Mouse (Mus musculus) T-helper 17 cell (primary cell): ENCODE data around the gene Srxn1.

Experiments used
- in situ Hi-C, 2 experiments: fragments of 300-600 bp; cut with MboI, MseI; formaldehyde crosslinking; loops; 1 replicate in 1 of 2; 2 replicates in 1 of 2; pipeline ENCODE4 v1.15.1; 2025; ENCODE audit warnings: high pct_unique_total_duplicates in 2 of 2

Srxn1 gene

DNA sequence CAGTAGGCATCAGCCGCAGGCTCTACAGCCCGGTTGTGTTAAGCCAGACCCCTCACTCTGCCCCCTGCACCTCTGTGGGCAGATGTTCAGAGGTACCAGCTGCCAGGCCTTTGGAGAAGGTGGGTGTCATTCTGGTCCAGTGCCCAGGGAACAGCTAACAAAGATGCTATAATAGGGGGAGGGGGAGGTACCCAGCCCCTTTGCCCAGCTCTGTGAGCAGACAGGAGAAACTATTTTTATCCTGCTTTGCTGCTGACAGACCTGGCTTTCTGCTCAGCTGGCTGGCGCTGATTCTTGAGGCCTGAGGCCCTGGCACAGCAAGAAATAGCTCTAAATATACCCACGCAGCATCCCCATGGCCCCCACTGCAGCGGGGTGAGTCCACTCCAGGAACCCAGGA lies 18.2 kb upstream of the Srxn1 start:
- in situ Hi-C loops: loop anchor here in 1 of 2 experiments (10.0 kb wide), 1 partner anchor 108 kb away; no protein-coding TSS in a partner anchor

DNA sequence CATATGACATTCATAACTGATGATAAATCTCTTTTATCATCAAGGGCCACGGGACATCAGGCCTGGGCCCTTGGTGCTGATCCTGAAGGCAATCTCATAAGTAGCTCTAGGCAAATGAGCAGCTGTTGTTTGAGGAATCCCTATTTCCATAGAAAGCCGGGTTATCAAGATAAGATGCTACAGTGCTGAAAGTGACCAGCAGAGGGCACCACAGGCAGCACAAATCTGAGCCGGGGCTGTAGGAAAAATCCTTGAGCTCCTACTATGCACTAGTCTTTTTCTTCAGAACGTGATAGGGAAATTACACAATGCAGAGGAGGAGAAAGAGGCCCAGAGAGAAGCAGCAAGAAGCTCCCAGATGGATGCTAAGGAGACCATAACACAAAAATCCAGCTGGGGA lies 16.2 kb upstream of the Srxn1 start:
- in situ Hi-C loops: loop anchor here in 1 of 2 experiments (10.0 kb wide), 1 partner anchor 106 kb away; no protein-coding TSS in a partner anchor

DNA sequence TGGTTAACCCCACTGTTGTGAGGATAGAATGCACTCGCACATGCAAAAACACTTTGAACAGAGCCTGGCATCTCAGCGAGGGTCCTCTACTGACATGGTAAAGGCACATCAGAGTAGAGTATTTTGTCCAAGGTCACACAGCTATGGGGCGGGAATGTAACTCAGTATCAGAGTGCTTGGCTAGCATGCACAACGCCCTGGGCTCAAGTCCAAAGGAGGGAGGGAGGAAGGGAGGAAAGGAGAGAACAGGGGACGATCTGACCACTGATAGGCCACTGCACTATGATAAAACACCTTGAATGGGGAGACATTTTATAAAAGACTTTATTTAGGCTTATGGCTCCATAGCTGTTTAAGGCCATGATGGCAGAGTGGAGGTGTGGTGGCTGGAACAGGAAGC lies 15.7 kb upstream of the Srxn1 start:
- in situ Hi-C loops: loop anchor here in 1 of 2 experiments (10.0 kb wide), 1 partner anchor 105 kb away; no protein-coding TSS in a partner anchor

DNA sequence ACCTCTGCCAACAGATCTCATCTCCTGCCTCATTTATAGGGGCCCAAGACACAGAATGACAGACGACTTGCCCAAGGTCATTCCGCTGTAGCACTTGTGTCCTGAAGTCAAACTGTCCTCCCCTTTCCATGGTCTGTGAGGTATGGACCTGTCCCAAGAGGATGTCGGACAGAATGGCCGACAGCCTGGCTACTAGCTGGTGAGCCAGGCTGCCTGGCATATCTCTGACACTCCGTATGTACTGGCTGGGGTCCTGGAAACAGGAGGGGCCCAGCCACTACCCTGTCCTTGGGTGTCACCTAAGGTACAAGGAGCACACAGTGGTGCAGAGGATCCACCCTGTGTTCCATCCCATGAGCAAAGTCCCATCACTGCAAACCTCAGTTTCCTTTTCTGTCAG lies 14.8 kb upstream of the Srxn1 start:
- in situ Hi-C loops: no loop called here

DNA sequence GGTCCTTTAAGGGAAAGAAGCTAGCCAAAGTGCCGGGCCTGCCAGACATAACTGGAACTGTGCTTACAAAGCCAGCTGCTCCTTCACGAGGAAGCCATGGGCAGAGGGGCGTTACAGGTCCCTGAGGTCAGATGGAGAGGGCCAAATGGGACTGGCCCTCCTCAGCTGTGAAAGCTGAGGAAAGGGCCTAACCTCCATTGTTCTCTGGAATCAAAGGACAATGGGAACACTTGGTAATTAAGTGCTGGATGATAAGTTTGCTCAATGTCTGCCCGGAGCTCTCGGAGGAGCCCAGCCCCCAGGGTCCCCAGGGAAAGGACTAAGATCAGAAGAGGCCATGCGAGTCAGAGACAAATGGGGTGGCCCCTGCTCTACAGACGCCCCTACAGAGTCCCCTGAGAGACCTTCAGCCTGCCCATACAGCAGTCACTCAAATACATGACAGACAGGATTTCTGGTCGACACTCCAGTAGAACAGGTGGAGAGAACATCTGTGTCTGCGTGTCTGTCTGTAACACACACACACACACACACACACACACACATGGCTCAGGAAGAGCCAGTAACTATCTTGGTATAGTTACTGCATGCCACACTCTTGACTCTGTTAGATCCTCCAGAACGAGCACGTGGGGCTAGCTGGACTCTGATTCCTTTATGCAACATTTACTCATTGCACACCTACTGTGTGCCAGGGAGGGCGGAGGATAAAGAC lies 13.8 kb upstream of the Srxn1 start:
- in situ Hi-C loops: no loop called here

DNA sequence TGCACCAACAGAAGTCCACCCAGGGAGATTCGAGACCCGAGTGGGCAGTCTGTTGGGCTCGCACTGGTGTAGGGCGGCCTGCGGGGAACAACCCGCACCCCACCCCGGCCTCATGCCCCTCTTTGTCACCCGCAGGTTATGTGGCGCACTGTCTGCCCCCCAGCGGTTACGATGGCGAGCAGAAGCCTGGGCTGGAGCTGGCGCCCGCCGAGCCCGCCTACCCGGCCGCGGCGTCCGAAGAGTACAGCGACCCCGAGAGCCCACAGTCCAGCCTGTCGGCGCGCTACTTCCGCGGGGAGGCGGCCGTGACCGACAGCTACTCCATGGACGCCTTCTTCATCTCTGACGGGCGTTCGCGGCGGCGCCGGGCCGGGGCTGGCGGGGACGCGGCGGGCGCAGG lies 12.4 kb upstream of the Srxn1 start:
- in situ Hi-C loops: no loop called here

DNA sequence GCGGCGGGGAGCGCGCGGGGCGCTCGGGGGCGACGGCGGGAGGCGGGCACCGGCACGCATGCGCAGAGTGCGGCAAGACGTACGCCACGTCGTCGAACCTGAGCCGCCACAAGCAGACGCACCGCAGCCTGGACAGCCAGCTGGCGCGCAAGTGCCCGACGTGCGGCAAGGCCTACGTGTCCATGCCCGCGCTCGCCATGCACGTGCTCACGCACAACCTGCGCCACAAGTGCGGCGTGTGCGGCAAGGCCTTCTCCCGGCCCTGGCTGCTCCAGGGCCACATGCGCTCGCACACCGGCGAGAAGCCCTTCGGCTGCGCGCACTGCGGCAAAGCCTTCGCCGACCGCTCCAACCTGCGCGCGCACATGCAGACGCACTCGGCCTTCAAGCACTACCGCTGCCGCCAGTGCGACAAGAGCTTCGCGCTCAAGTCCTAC lies 11.9 kb upstream of the Srxn1 start:
- in situ Hi-C loops: no loop called here

DNA sequence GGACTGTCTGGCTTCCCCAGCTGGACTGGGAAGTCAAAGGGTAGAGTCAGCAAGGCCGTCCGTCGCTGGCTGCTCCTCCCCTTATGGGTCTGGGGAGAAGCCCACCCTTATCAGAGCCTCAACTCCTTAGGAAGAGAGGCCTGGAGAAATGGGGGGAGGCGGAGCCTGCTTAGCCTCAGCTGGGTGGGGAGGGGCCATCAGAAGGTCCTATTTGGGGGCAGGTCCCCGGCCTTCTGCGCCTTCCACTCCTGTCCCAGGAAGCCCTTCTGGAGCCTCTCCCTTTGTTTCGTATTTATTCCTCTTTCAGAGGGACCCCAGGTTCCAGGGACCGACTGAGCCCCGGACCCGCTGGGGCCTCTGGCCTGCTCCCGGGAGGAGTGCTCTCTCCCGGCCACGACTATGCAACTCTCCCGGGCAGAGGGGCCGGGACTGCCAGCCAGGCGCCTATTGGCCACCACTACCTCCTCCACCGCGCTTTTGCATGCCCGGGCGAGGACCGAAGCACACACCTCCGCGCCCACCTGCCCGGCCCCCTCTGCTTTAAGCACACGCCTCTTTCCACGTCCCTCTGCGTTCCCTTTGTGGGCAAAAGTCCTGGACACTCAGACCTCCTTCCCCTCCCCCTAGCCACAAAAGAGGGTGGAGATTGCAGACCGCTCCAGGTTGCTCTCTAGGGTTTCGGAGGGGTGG lies 10.3 kb upstream of the Srxn1 start:
- in situ Hi-C loops: no loop called here

DNA sequence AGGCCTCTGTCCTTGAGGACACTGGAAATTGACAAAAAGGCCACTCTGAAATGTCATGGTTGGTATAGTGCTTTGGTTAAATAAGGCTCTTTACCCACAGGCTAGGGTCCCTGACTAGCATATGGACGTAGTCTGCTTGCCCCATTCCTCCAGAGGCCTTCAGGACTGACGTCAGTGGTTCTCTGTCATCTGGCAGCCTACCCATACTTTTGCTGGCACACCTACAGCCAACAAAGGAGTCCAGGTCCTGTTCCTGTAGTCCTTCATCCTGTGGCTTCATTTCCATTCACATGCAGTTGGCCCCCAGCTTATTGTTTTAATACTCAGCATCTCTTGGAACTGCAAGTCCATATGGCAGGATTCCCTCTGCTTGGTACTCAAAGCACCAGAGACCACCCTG lies 8.4 kb upstream of the Srxn1 start:
- in situ Hi-C loops: no loop called here

DNA sequence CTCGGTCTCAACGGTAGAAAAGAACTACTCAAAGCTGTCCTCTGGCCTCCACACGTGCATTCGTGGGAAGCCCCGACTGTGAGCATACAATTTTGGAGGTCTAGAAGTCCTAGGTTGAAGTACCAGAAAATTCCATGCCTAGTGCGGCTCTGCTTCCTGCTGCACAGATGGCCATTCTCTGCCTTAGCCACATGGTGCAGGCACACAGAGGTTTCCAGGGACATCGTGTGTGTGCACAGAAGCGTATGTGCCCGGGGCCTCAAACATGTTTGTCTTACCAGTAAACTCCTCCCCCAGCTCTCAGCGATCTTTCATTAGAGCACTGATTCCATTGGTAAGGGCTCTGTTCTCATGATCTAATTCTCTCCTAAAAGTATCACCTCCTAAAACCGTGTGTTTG lies 7.4 kb upstream of the Srxn1 start:
- in situ Hi-C loops: no loop called here

DNA sequence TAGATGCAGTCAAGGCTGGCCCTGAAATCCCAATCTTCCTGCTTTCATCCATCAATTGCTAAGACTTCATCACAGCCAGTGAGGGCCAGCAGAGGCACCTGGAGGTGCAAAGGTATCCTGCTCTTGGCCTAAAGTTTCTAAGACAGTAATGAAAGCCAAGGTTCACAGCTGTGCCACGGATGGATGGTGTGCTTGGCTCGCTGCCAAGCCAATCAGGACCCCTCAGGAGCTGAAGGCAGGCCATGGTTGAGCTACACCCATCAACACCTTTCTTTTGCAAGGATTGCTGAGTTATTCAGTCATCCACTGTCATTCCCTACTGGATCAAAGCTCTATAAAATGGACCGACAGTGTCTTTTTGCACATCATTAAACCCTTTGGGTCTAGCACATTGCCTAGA lies 5.8 kb upstream of the Srxn1 start:
- in situ Hi-C loops: no loop called here

DNA sequence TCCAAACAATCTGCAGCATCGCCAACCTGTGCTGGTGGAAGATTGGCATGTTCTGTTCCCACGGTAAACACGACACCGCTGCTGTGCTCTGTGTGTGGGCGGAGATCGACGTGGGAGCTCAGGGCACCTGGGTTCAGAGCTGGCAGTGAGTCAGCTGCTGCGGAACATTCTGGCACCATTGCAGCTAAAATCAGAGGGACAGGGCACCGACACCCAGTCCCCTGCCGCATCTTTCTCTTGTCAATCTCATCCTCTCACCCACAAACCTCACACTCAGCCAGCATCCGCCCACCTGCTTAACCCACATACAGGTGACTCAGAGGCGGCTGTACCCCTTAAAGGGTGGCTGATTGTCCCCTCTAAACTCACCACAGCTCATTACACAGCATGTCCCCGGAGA lies 3.6 kb upstream of the Srxn1 start:
- in situ Hi-C loops: loop anchor here (10.0 to 25.0 kb wide), 3 partner anchors 263 to 1186 kb away; partner anchors contain the start of gene Kif3b (in 1 of the 2)

DNA sequence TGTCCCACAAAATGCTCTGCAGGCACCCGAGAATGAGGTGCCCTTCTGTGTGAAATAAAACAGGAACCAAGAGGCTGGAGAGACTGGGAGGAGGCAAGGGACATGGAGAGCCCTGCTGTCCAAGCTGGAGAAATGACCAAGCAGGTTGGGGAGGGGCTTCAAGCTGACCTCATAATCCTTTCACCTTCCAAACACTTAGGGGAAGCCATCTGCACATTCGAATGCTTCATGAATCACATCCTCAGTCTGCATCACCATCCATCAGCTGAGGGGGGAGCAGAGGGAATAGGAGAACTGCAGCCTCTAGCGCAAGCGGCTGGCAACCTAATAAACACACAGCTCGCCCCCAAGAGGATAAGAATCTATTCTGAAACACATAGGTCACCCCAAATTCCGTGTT lies 2.9 kb upstream of the Srxn1 start:
- in situ Hi-C loops: loop anchor here (10.0 to 25.0 kb wide), 3 partner anchors 262 to 1185 kb away; partner anchors contain the start of gene Kif3b (in 1 of the 2)

DNA sequence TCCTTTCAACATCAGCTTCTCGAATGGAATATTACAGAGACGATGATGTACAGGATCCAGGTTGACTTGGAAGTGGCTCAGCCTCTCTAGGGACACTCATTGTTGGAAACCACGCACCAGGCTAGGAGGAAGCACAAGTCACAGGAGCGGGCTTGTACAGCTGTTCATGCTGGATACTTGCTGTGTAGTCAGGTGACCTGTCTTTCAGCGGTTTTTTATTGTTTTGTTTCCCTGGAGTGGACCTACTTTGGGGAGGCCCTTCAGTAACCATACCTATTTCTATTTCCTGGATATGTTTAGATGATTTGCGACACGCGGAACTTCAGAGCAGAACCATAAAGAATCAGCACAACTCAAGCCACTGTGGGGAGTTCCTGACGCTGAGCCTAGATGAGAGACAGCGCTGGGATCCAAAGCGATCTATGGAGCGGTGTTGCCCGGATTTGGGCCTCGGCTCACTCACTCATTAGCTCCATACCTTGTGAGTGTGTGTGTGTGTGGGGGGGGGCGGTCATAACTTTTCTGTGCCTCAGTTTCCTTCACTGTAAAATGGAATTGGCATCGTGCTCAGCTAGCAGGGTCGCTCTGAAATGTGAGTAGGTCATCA lies 502 bp upstream of the Srxn1 start:
- in situ Hi-C loops: loop anchor here (5.0 to 25.0 kb wide), 4 partner anchors 260 to 1182 kb away; partner anchors contain the start of genes Kif3b (in 1 of the 2) and Sdcbp2 (in 1 of the 2)

DNA sequence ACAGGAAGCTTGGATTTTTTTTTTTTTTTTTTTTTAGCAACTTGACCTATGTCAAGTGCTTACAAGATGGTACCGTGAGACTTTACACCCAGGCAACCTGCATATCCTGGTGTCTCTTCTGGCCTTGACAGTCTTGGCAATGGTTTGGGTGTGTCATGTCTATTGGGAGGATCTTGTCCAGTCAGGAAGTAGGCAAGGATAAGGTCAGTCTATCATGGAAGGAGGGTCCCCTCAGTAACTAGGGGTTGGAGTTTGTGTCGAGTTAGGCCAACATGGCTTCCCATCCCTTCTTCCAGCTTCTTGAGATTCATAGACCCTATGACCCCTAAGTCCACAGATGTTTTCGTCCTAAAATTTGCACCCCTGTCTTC lies 894 bp downstream of the Srxn1 start:
- in situ Hi-C loops: loop anchor here (5.0 to 25.0 kb wide), 4 partner anchors 259 to 1181 kb away; partner anchors contain the start of genes Kif3b (in 1 of the 2) and Sdcbp2 (in 1 of the 2)

DNA sequence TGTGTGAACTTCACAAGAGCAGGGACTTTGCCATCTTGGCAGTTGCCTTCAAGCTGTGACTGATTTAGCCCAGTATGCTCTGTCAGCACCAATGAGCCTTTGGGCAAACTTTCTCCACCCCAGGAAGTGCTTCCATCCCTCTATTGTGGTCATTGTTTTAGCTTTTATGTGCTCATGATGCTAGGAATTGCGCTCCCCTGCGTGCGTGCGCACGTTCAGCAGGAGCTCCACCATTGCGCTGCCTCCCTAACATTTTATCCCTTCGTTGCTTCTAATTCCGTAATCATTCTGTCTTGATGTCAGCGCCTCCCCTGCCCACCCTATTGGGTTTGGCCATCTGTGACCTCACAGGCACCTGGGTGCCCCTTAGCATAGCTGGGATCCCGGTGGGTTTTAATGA lies 1.3 kb downstream of the Srxn1 start:
- in situ Hi-C loops: loop anchor here (5.0 to 25.0 kb wide), 4 partner anchors 258 to 1181 kb away; partner anchors contain the start of genes Kif3b (in 1 of the 2) and Sdcbp2 (in 1 of the 2)

DNA sequence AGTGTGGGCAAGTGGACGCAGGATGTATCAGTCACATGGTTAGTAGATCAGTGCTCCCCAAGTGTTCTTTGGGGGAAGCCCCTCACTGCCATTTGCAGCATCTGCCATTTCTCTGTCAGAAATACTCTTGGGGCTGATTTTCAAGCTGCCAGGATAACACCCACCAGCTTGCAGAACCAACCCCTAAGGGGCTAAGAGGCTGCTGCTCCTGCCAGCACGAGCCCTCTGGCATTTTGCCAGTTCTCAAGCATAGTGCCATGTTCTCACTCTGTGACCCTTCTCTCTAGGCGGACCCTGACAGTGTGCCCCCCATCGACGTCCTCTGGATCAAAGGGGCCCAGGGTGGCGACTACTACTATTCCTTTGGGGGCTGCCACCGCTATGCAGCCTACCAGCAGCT lies 3.4 kb downstream of the Srxn1 start:
- in situ Hi-C loops: loop anchor here (5.0 to 25.0 kb wide), 4 partner anchors 256 to 1179 kb away; partner anchors contain the start of genes Kif3b (in 1 of the 2) and Sdcbp2 (in 1 of the 2)

DNA sequence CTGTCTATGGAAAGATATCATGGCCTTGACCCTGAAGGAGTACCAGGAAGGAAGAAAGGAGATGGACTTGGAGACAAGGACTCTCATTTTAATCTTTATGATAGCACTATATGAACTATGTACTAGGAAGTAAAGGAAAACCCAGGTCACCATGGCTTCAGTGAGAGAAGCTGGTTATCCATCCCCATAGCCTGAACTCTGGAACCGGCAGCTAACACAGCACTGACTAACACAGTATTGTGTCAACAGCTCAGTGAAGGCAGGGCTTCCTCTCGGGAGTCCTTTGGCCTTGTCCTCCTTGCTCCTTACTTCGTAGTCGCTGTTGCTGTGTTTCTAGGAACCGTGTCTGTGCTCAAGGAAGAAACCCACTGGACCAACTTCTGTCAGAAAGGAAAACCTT lies 4.1 kb downstream of the Srxn1 start:
- in situ Hi-C loops: loop anchor here (5.0 to 25.0 kb wide), 4 partner anchors 255 to 1178 kb away; partner anchors contain the start of genes Kif3b (in 1 of the 2) and Sdcbp2 (in 1 of the 2)

DNA sequence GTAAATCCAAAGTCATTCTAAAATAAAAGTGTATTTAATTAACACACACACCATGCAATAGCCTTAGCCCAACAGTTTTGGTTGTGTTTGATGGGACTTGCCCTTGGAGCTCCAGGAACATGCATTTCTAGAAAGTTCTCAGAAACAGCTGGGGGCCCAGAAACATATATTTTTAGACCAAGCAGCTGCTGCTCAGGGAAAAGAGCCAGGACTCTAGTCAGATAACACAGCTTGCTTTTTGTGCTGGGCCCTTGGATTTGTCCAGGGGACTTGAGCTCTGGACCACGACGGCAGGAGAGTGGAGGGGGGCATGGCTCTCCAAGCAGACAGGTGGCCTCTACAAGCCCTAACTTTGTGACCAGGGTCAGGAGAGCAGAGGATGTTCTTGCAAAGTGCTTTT lies 6.0 kb downstream of the Srxn1 start:
- in situ Hi-C loops: loop anchor here in 1 of 2 experiments (5.0 to 25.0 kb wide), 4 partner anchors 86 to 1176 kb away; partner anchors contain the start of gene Kif3b

DNA sequence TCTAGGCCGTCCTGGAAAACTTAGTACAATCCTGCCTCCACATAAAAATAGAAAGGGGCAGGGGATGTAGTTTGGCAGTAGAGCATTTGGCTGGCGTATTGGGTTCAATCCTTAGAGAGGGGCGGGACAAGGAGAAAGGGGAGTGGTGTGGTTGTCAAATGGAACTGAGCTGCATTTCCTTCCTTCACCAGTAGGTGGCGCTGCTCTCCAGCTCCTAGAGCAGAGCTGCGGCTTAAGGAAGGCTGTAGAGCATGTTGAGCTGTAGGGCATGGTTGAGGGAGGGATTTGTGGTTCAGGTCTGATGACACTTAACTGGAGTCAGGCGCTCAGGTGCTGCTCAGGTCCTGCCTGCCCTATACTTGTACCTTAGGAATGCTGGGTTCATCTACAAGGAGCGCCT lies 6.6 kb downstream of the Srxn1 start:
- in situ Hi-C loops: loop anchor here in 1 of 2 experiments (5.0 to 25.0 kb wide), 4 partner anchors 85 to 1175 kb away; partner anchors contain the start of gene Kif3b

DNA sequence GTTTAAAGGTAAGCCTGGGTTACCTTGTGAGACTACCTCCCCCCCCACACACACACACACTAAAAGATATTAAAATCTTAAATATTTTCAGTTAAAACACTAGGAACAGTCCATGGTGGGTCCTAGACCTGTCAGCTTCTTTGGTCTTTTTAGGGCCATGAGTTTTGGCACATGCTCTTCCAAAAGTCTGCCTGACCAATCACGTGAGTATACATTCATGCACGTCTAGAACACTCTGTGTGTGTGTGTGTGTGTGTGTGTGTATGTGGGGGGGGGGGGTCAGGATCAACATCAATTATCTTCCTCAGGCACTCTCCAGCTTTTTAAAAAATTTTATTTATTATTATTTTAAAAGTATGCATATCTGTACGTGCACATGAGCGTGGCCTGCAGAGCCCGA lies 7.2 kb downstream of the Srxn1 start:
- in situ Hi-C loops: loop anchor here in 1 of 2 experiments (5.0 to 25.0 kb wide), 4 partner anchors 85 to 1175 kb away; partner anchors contain the start of gene Kif3b
